Mouse (Mus musculus) megakaryocyte, embryonic 14.5 days (primary cell): ENCODE results near the gene Banp.

Source experiments
- FLI1 ChIP-seq: IDR thresholded peaks from 2 replicates; pipeline ENCODE4 v1.6.1; 2012; ENCODE audit warnings: low read length, inconsistent platforms, mixed read lengths
- GATA1 ChIP-seq: IDR thresholded peaks from 3 replicates; pipeline ENCODE4 v1.6.1; 2012; ENCODE audit warnings: mixed read lengths, low read length, inconsistent platforms, borderline replicate concordance

- TF ChIP-seq GATA1 (no peak), FLI1 (no peak)
Observed at GRCm38 (mm10) chr8:122049923-122050322, 100.4 kb downstream of the Banp start.
